Mouse (Mus musculus): ENCODE results near the gene Prlhr. TPM values are rescaled to one million over a fixed set of nuclear protein-coding genes. Genes with fewer than 3 reads are reported as not detected.

Gene Prlhr
- polyA plus RNA-seq, 1 experiment from 2014 or later = not detected

DNA sequence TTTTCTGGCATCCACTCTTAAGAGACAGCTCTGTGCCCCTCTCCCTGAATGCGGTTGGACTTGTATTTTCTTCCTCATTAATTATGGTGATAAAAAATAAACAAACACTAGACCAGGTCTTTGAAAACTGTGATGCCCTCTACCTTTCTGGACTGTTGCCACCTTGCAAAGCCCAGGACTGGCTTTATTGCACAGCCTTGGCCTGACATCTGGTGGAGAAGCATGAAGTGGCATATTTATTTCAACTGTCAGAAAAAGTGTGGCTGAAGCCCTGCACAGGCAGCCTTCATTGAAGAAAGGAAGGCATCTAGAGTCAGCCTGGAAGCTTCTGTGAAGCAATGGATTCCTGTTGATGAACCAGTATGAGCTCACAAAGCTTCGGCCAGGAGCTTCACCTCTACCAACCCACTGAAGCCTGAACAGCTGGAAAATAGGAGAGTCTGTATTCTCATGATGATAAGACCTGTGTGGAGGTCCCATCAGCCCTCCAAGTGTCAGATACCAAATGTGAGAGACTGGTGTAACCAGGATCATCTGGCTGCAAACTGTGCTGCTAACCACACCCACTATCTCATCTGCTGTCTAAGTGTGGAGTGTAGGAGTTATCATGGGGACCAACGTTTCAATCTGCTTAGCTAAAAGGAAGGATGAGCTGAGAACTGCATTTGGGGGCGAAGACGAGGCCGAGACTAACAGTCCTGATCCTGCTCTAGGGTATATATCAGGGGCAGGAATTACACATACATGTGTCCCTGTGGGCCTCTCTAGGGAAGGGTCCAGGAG, 35.6 kb downstream of the Prlhr start:
- Histone ChIP-seq H3K4me2 (no peak overlapping the region), H3K9me3 (replicated peaks) (no peaks in the 10 kb centered on the region), H3K27me3 (no peaks in the 10 kb centered on the region), H3K4me3 (replicated peaks) (no peak overlapping the region), H3K4me1 (replicated peaks) (no peaks in the 10 kb centered on the region), H3K36me3 (no peaks in the 10 kb centered on the region), H3K9ac (no peak overlapping the region), H3K27ac (no peak overlapping the region)
- ATAC-seq (ENCODE audit: low read depth) (no peak), DNase-seq (no peak)
- 57% methylated on average over 6 of the region's 6 CpGs for WGBS (ENCODE audit: insufficient replicate concordance)

DNA sequence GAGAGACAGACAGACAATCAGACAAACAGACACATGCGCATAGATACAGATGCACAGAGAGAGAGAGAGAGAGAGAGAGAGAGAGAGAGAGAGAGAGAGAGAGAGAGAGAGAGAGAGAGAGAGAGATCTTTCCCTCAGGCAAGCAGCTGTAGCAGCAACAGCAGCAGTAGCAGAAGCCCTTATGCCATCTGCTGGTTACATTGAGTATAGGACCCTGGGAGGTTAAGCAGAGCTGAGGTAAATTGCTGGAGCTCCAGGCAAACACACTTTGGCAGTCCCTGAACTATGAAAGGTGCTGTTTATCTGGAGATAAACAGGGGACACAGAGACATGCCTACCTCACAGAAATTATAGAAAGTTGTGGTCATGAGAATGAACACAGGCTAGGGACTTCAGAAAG, 50.5 kb downstream of the Prlhr start:
- Histone ChIP-seq H3K4me2 (no peak overlapping the region), H3K9ac (no peak overlapping the region), H3K27ac (no peak overlapping the region), H3K4me3 (replicated peaks) (no peak overlapping the region), H3K4me1 (replicated peaks) (no peaks in the 10 kb centered on the region), H3K9me3 (replicated peaks) (no peaks in the 10 kb centered on the region), H3K36me3 (no peaks in the 10 kb centered on the region), H3K27me3 (no peaks in the 10 kb centered on the region)
- ATAC-seq (ENCODE audit: low read depth) (0 out of 2 replicates have a peak, but pooled peaks have one; percentile 61), DNase-seq (peak; percentile 6)
- 54% methylated on average over 1 of the region's 1 CpGs for WGBS (ENCODE audit: insufficient replicate concordance)

Other genes starting within 250 kb of the Prlhr start
- gene Fam204a, start 241.6 kb downstream of the Prlhr start, polyA plus RNA-seq (2015; fragmentation: Nextera tagmentation; extraction: Ambion mirVana) = 23.1 and 28.4 TPM in 2 replicates
- 8.9 and 9.6 TPM in 2 replicates for gene Cacul1, start 112.7 kb upstream of the Prlhr start, polyA plus RNA-seq (2015; fragmentation: Nextera tagmentation; extraction: Ambion mirVana)